Mouse (Mus musculus) myocyte (in vitro differentiated cells): ENCODE data around the gene 4930522L14Rik.
"Not testable (repeated sequence)": the region's sequence is repeated elsewhere in the genome, so short reads cannot be mapped to it uniquely, and the experiment has no call there.

Source experiments
- E2F4 ChIP-seq: IDR thresholded peaks from one replicate; pipeline ENCODE4 v1.6.1; 2011; ENCODE audit warnings: mild to moderate bottlenecking, control low read depth, moderate library complexity; ENCODE audit not compliant: insufficient read depth
- MYOD1 ChIP-seq, 3 experiments: IDR thresholded peaks; one replicate each; pipeline ENCODE4 v1.6.1; 2011; ENCODE audit warnings: control low read depth in 2 of 3, low read depth in 2 of 3, mild to moderate bottlenecking in 2 of 3, moderate library complexity in 1 of 3; ENCODE audit not compliant: insufficient read length in 2 of 3, control insufficient read depth in 1 of 3
- MYOG ChIP-seq, 3 experiments: IDR thresholded peaks; one replicate each; pipeline ENCODE4 v1.6.1; 2011; ENCODE audit warnings: control low read depth in 2 of 3, low read depth in 2 of 3, mild to moderate bottlenecking in 2 of 3; ENCODE audit not compliant: insufficient read length in 2 of 3, control insufficient read depth in 1 of 3, insufficient read depth in 1 of 3
- POLR2A ChIP-seq: IDR thresholded peaks from one replicate; pipeline ENCODE4 v1.6.1; 2011; ENCODE audit warnings: low read depth, mild to moderate bottlenecking, control low read depth, moderate library complexity; ENCODE audit not compliant: insufficient read length
- POLR2AphosphoS2 ChIP-seq: IDR thresholded peaks from one replicate; pipeline ENCODE4 v1.6.1; 2011; ENCODE audit warnings: low read depth, control low read depth; ENCODE audit not compliant: insufficient read length

- not testable (repeated sequence) for TF ChIP-seq POLR2AphosphoS2; E2F4; MYOD1 (IDR thresholded peaks at IDR 0.05; ENCODE audit: control insufficient read depth in 1 of 3, insufficient read length in 2 of 3, low read depth in 2 of 3); POLR2A; MYOG (IDR thresholded peaks at IDR 0.05; ENCODE audit: control insufficient read depth in 1 of 3, insufficient read depth in 1 of 3, insufficient read length in 2 of 3, low read depth in 2 of 3)
Measured at GRCm38 (mm10) chr5:109795967-109796652, 44.4 kb upstream of the 4930522L14Rik start.
